Mouse (Mus musculus) bone marrow macrophage, adult 2 months (primary cell): ENCODE measurements around the gene Znrf2.

ENCODE experiments used
- CTCF ChIP-seq: IDR thresholded peaks from 2 replicates; pipeline ENCODE4 v1.5.1; 2012; ENCODE audit warnings: low read depth, mild to moderate bottlenecking, low read length, moderate library complexity
- POLR2A ChIP-seq: IDR thresholded peaks from 2 replicates; pipeline ENCODE4 v1.6.1; 2012; ENCODE audit warnings: mild to moderate bottlenecking, low read depth, low read length, borderline replicate concordance

DNA sequence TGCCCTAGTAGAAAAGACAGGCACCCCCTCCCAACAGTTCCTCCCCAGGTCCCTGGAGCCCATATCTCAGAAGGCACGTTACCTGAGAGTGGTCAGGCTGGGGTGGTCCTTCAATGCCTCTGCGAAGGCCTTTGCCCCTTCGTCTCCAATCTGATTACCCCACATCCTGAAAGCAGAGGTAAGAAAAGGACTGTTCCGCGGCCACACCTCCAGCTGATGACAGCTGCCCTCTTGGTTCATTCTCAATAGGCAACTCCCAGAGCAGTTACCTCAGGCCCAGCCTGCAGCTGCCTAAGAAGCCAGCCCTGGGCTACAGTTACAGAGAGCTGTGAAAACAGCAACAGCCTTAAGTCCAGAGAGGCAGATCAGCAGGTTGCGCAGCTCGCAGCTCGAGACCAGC lies 117.6 kb downstream of the Znrf2 start:
- no peak for TF ChIP-seq CTCF
- TF ChIP-seq POLR2A = no peak
